Mouse (Mus musculus) kidney, embryonic 16.5 days (tissue): ENCODE measurements at regions not wholly inside any gene's neighbourhood (a gene's known extent, or its start where the extent isn't known, plus 50 kb on each side); places are given as distances from the start of the nearest gene placed in this dataset.

Experiments used
- ATAC-seq: fragments of 200-750 bp; cut with Nextera tagmentation; 2 replicates; pipeline ENCODE4 v1.8.0; 2017; ENCODE audit warnings: moderate TSS enrichment; ENCODE audit not compliant: low FRiP score, low TSS enrichment
- H3K27ac ChIP-seq: fragments of 300-500 bp; sonication (generic); 2 replicates; pipeline ENCODE4 v1.5.1; 2014; ENCODE audit warnings: low read length
- H3K27me3 ChIP-seq: fragments of 300-500 bp; sonication (generic); 2 replicates; pipeline ENCODE4 v1.6.1; 2014; ENCODE audit warnings: low read length, control low read depth, mixed read lengths; ENCODE audit not compliant: insufficient read depth
- H3K36me3 ChIP-seq: fragments of 300-500 bp; sonication (generic); 2 replicates; pipeline ENCODE4 v1.6.1; 2014; ENCODE audit warnings: low read length, control low read depth, mixed read lengths; ENCODE audit not compliant: insufficient read depth
- H3K4me1 ChIP-seq: fragments of 300-500 bp; sonication (generic); 2 replicates; pipeline ENCODE4 v1.6.1; 2014; ENCODE audit warnings: low read length, control low read depth, mixed read lengths; ENCODE audit not compliant: insufficient read depth
- H3K4me2 ChIP-seq: fragments of 300-500 bp; sonication (generic); replicated peaks from 2 replicates; pipeline ENCODE4 v1.6.1; 2014; ENCODE audit warnings: low read depth, low read length
- H3K4me3 ChIP-seq: fragments of 300-500 bp; sonication (generic); 2 replicates; pipeline ENCODE4 v1.5.1; 2014; ENCODE audit warnings: mild to moderate bottlenecking, low read length
- H3K9ac ChIP-seq: fragments of 300-500 bp; sonication (generic); replicated peaks from 2 replicates; pipeline ENCODE4 v1.6.1; 2014; ENCODE audit warnings: low read length
- H3K9me3 ChIP-seq: fragments of 300-500 bp; sonication (generic); 2 replicates; pipeline ENCODE4 v1.6.1; 2016; ENCODE audit warnings: low read length, control low read depth
- WGBS: fragments of 180-500 bp; shearing (Covaris S2); extraction: QIAGEN DNeasy Blood & Tissue Kit; methylation state at CpG from one replicate; pipeline ENCODE4 v1.1.7; 2014; 5-methylcytosine and 5-hydroxymethylcytosine counted together

- Histone ChIP-seq H3K36me3 (no peaks in the 10 kb centered on the region), H3K9me3 (no peaks in the 10 kb centered on the region), H3K27me3 (no peaks in the 10 kb centered on the region), H3K4me2 (no peak overlapping the region), H3K9ac (no peak overlapping the region), H3K27ac (no peak overlapping the region), H3K4me1 (no peaks in the 10 kb centered on the region), H3K4me3 (no peak overlapping the region)
- no peak for ATAC-seq
- WGBS, result 81% methylated on average over 6 of the region's 6 CpGs
Measured at GRCm38 (mm10) chr2:179007766-179008165, 434.5 kb upstream of the Cdh4 start.

GRCm38 (mm10) chr2:179013891-179014593 lies 428.2 kb upstream of the Cdh4 start:
- Histone ChIP-seq H3K36me3 (no peaks in the 10 kb centered on the region), H3K27me3 (no peaks in the 10 kb centered on the region), H3K4me2 (no peak overlapping the region), H3K9ac (no peak overlapping the region), H3K9me3 (no peaks in the 10 kb centered on the region), H3K4me3 (no peak overlapping the region), H3K27ac (no peak overlapping the region), H3K4me1 (no peaks in the 10 kb centered on the region)
- 48% methylated on average over 6 of the region's 6 CpGs for WGBS
- ATAC-seq, result peak; percentile 80

DNA sequence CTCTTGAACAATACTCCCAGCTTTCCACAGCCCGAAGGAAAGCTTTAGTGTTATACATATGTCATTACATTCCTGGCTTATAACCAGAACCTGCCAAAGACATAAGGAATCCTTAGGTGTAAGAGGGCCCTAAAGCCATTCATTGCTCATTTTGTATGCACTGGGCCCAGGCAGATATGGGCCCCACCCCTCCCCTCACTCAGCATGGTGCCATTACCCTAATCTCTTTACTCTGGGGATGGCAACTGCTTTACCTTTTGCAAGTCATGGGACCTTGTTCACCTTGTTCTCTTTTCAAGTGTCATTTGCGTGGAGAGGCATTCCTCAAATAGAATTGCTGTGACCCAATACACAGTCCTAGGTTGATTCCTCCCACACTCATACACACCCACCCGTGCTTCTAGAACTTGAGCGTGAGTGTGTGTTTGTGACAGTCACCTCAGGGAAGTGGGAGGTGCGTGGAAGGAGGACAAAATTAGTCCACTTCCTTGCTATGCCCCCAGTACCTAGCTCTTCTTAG lies 419.5 kb upstream of the Cdh4 start:
- no peaks in the 10 kb centered on the region for H3K4me1 ChIP-seq
- H3K4me3 ChIP-seq, result no peak overlapping the region
- no peak for ATAC-seq
- H3K36me3 ChIP-seq, result no peaks in the 10 kb centered on the region
- no peaks in the 10 kb centered on the region for H3K27me3 ChIP-seq
- H3K4me2 ChIP-seq, result no peak overlapping the region
- H3K9ac ChIP-seq, result no peak overlapping the region
- no peaks in the 10 kb centered on the region for H3K9me3 ChIP-seq
- no peak overlapping the region for H3K27ac ChIP-seq
- 75% methylated on average over 5 of the region's 5 CpGs for WGBS

DNA sequence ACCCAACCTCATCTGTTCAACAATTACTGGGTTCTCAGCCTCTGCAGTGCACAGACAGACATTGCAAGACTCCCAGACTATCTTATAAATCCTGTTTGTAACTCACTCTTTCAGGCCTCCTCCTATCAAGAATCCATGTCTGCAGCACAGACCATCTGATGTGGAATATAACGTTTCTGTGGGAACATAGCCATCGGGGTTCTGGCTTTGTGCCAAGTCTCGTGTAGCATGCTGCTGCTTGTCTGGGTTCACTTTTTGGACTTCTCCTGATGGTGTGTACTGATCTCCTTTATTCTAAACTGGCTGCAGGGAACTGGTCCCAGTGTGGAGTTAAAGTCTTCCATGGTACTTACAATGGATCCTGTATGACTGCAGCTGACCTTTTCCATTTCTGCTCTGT lies 418.0 kb upstream of the Cdh4 start:
- ATAC-seq, result no peak
- 49% methylated on average over 3 of the region's 3 CpGs for WGBS
- Histone ChIP-seq H3K4me2 (no peak overlapping the region), H3K4me3 (no peak overlapping the region), H3K36me3 (no peaks in the 10 kb centered on the region), H3K27me3 (no peaks in the 10 kb centered on the region), H3K27ac (no peak overlapping the region), H3K9me3 (no peaks in the 10 kb centered on the region), H3K4me1 (no peaks in the 10 kb centered on the region), H3K9ac (no peak overlapping the region)

GRCm38 (mm10) chr2:179033171-179033570 lies 409.1 kb upstream of the Cdh4 start:
- Histone ChIP-seq H3K4me1 (no peaks in the 10 kb centered on the region), H3K4me3 (no peak overlapping the region), H3K9me3 (no peaks in the 10 kb centered on the region), H3K4me2 (no peak overlapping the region), H3K27ac (no peak overlapping the region), H3K9ac (no peak overlapping the region), H3K27me3 (no peaks in the 10 kb centered on the region), H3K36me3 (no peaks in the 10 kb centered on the region)
- ATAC-seq, result no peak
- 83% methylated on average over 2 of the region's 2 CpGs for WGBS

DNA sequence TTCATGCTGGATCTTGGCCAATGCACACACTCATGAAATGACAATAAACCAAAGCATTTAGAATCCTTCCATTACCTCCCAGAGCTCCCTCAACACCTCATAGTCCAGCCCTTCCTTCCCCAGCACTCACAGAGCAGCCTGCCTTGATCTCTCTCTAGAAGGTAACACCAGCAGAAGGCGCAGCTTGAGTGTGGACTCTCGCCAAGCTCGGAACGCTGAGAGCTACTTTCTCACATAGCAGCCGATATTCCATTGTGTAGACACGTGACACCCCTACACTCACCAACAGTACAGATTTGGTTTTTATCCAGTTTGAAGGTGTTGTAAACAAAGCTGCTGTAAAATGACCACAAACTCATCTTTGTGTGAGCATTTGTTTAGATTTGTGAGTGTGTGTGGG lies 406.8 kb upstream of the Cdh4 start:
- no peaks in the 10 kb centered on the region for H3K4me1 ChIP-seq
- H3K4me2 ChIP-seq, result no peak overlapping the region
- no peak overlapping the region for H3K4me3 ChIP-seq
- no peaks in the 10 kb centered on the region for H3K36me3 ChIP-seq
- H3K27ac ChIP-seq, result no peak overlapping the region
- ATAC-seq, result no peak
- H3K27me3 ChIP-seq, result no peaks in the 10 kb centered on the region
- WGBS, result 70% methylated on average over 6 of the region's 6 CpGs
- no peak overlapping the region for H3K9ac ChIP-seq
- H3K9me3 ChIP-seq, result no peaks in the 10 kb centered on the region

GRCm38 (mm10) chr2:179039697-179040096 lies 402.5 kb upstream of the Cdh4 start:
- Histone ChIP-seq H3K36me3 (no peaks in the 10 kb centered on the region), H3K4me3 (no peak overlapping the region), H3K4me1 (no peaks in the 10 kb centered on the region), H3K9me3 (no peaks in the 10 kb centered on the region), H3K4me2 (no peak overlapping the region), H3K9ac (no peak overlapping the region), H3K27ac (no peak overlapping the region), H3K27me3 (no peaks in the 10 kb centered on the region)
- WGBS, result 54% methylated on average over 2 of the region's 2 CpGs
- ATAC-seq, result no peak

DNA sequence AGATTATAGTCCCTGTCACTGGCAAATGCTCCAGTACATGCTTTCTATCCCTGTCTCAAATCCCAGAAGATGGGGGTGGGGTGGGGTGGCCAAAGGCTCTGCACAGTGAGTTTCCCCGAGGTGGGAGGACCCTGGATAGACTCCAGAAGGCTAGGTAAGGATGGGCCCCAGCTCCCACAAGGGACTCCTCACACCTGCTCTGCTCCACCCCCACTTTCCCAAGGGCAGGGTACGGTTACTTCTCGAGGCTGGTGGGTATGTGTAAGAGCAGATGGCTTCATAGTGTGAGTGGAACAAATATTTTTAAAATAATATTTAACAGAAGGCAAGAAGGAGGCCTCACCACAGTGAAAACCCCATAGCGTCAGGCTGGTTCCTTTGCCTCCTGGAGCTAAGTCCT lies 398.6 kb upstream of the Cdh4 start:
- H3K27me3 ChIP-seq, result no peaks in the 10 kb centered on the region
- WGBS, result 54% methylated on average over 4 of the region's 4 CpGs
- H3K4me1 ChIP-seq, result no peaks in the 10 kb centered on the region
- H3K36me3 ChIP-seq, result no peaks in the 10 kb centered on the region
- no peak overlapping the region for H3K9ac ChIP-seq
- no peak overlapping the region for H3K4me3 ChIP-seq
- H3K4me2 ChIP-seq, result no peak overlapping the region
- ATAC-seq, result no peak
- H3K27ac ChIP-seq, result no peak overlapping the region
- no peaks in the 10 kb centered on the region for H3K9me3 ChIP-seq

DNA sequence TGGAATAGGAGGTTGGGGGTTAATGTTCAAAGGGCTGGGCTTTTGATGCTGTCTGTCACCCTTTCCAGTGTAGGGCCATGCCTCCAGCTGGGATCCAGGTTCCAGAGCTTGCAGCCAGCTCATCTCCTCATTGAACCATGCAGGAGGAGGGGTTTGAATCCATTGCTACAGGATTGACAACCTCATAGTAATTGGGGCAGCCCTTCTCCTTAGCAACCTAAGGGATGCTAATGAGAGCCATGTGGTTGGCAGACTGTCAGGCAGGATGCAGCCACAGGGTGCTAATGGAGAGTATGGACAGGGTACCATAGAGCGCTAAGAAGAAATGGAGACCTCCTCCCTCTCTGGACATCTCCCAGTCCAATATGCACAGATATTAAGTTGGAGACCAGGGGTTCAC lies 396.9 kb upstream of the Cdh4 start:
- Histone ChIP-seq H3K36me3 (no peaks in the 10 kb centered on the region), H3K27me3 (no peaks in the 10 kb centered on the region), H3K4me3 (no peak overlapping the region), H3K9me3 (no peaks in the 10 kb centered on the region), H3K27ac (no peak overlapping the region), H3K4me2 (no peak overlapping the region), H3K4me1 (no peaks in the 10 kb centered on the region), H3K9ac (no peak overlapping the region)
- 81% methylated on average over 1 of the region's 1 CpGs for WGBS
- ATAC-seq, result no peak

- Histone ChIP-seq H3K9ac (no peak overlapping the region), H3K4me1 (no peaks in the 10 kb centered on the region), H3K27ac (no peak overlapping the region), H3K4me2 (no peak overlapping the region), H3K27me3 (no peaks in the 10 kb centered on the region), H3K9me3 (no peaks in the 10 kb centered on the region), H3K4me3 (no peak overlapping the region), H3K36me3 (no peaks in the 10 kb centered on the region)
- no peak for ATAC-seq
- 62% methylated on average over 8 of the region's 8 CpGs for whole genome bisulfite sequencing
Measured at GRCm38 (mm10) chr2:179054441-179054840, 387.8 kb upstream of the Cdh4 start.
